Mouse (Mus musculus) neural tube, postnatal 0 days (tissue): ENCODE data around the gene Slc39a12. TPM values are rescaled to one million over a fixed set of nuclear protein-coding genes. Genes with fewer than 3 reads are reported as not detected.

Experiments
- polyA plus RNA-seq: library from polyadenylated mRNA; unstranded; fragments of >200 nt; fragmentation: Nextera tagmentation; extraction: Ambion mirVana; gene quantifications from 2 replicates; pipeline ENCODE4 v1.2.1, GENCODE M21; 2015

Gene Slc39a12
- 11.2 and 12.9 TPM in 2 replicates for polyA plus RNA-seq

DNA sequence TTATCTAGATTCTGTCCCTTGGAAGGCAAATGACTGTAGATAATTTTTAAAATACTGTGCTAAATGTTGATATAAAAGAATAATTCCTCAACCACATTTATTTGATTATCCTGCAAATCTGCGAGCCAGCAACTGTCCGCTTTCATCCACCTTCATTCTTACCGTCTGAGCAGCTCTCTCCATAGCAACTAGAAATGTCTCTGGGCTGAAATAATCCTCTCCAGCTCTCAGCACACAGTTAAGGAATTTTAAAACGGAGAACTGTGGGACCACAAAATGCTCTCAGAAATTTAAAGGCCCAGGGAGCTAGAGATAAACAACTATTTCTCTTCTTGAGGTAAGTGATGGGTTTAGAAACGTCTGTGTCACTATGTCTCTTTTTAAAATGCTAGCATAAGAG is at the start of gene Slc39a12:
Gene Slc39a12, plus strand, starts transcription at position 155 of the 400 bp plus-strand sequence.

Other genes with a start within 250 kb of the Slc39a12 start
- 0.06 and 0.26 TPM in 2 replicates for gene Tmem236, start 213.8 kb upstream of the Slc39a12 start, polyA plus RNA-seq
- 4.6 and 5.2 TPM in 2 replicates for gene Mrc1, start 158.9 kb upstream of the Slc39a12 start, polyA plus RNA-seq
- 7.2 and 7.9 TPM in 2 replicates for gene Cacnb2, start 214.8 kb downstream of the Slc39a12 start, polyA plus RNA-seq